Mouse (Mus musculus) urinary bladder, postnatal 14 days (tissue): Measurements from ENCODE around the gene Adk.

ENCODE experiments used
- DNase-seq: peaks from one replicate; pipeline ENCODE4 v3.0.0; 2021; ENCODE audit warnings: low spot score

Gene Adk

GRCm38 (mm10) chr14:21275786-21276185 is 223.4 kb downstream of the Adk start:
- no peak for DNase-seq

- DNase-seq: no peak
Observed at GRCm38 (mm10) chr14:21278290-21278689, 225.9 kb downstream of the Adk start.

DNA sequence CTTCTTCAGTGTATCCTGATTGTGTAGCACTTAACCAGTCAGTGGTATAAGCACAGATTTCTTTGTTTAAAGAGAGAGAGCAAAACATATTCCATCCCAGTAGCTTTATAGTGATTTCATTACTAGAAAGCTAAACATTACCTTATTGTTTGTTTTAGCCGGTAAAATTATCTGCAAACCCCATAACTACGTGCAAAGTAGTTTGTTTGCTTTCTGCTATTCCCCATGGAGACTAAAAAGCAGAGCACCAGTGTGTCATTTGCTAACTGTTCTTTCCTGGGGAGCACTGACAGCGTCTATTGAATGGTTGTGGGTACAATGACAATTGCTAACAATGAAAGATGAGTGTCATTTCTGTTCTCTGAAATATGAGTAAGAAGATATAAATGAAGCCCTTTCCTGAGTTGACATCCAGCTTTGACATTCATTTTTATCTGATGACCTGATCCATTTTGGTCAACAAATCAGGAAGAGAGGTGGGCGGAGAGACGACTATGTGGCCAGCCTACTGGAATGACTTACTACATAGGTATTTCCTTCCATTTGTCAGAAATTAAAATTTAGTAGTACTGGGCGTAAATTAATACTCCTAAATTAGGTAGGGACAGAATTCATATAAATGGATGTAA is 226.6 kb downstream of the Adk start:
- DNase-seq: no peak

GRCm38 (mm10) chr14:21280451-21280850 is 228.1 kb downstream of the Adk start:
- no peak for DNase-seq

DNA sequence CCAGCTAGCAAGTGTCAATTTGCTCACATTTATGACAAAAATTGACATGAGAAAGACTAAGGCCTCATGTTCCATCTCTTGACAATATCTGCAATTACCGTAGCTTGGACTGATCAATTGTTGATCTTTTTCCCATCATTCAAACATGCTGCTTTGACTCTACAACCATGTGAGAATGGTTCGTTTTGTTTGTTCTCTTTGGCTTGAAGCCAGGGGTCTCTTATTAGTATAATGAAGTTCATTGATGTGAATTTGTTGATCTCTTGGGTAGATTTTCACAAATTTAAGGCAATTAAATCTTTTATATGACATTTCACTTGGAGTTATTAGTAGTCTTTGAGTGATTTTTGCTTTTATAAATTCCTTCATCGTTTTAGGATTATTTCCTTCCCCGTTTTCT is 229.1 kb downstream of the Adk start:
- no peak for DNase-seq

DNA sequence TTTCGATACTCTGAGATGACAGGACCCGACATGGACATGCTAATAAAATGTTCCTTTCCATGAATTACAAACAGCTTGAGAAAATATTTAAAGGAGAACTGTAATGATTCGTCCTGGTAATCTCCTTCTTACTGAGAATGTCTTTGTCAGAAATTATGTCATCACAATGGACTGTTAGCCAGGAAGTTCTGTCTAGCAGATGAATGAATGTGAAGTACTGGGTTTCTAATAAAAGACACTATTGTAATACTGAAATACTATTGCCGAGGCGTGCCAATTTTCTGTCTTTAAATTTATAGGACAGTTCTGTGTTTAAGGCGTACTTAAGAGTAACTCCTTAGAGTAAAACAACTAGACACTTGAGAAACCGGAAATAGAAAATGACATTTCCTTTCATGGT is 231.7 kb downstream of the Adk start:
- DNase-seq: no peak

- no peak for DNase-seq
Observed at GRCm38 (mm10) chr14:21284847-21285246, 232.5 kb downstream of the Adk start.

GRCm38 (mm10) chr14:21286274-21286673 is 233.9 kb downstream of the Adk start:
- no peak for DNase-seq

DNA sequence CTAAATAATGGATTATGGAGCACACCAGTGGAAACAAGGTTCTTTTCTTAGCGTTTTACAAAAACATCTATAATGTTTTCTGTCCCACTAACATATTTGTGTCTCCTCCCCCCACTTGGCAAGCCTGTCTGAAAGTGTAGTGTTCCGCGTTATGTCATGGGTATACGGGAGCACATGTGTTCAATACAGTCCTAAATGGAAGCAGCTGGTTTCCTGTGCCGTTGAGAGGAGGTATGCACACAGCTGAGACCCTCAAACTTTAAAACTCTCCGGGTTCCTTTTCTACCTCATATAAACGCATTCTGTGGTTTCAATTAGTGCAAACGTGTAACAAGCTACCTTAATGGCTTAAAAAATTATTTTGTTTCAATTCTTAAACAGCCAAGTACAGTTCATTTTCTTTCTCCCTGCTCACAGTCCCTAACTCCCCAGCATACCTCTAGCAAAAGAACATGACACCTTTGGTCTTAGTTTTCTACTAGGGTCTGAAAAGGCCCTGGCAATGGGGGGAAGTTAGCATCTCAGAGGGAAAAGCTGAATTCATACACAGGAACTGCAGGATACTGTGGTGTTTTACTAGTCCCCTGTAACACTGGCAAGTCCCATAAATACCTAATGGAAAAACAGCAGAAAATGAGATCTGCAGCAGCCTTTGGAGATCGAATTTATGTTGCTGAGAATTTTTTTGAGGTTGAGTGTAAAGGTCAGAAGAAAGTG is 235.5 kb downstream of the Adk start:
- no peak for DNase-seq

DNA sequence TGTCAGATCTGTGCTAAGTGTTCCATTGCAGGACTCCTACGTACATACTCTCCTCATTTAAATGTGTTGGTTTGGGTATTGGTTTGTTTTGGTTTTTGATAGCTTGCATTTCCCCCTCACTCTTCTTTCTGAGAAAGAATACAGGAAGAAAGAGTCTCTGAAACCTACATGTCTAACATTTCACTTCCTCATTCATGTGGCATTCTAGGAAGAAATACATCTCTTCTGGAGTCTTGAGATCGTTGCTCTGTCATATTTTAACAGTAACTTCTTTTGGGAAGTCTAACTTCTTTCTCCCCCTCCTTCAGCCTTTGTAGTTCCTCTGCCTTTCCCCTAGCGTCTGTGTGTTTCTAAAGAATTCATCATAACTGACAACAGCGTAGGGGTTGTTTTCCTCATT is 247.4 kb downstream of the Adk start:
- no peak for DNase-seq

DNA sequence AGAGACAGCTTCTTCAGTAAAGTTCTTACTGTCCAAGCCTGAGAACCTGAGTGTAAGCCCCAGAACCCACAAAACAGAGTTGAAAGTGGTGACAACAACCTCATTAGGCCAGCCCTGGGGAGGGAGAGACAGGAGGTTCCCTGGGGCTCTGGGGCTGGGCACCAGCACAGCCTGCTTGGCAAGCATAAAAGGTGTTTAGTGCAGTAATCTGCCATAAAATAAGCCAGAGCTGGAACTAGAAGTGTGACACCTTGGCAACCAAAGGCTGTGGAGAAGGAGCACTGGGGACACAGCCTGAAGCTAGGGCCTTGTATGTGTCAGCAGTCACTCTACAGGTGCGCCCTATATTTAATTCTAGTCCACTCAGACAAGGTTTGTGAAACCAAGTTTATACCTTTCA is 252.4 kb downstream of the Adk start:
- no peak for DNase-seq

DNA sequence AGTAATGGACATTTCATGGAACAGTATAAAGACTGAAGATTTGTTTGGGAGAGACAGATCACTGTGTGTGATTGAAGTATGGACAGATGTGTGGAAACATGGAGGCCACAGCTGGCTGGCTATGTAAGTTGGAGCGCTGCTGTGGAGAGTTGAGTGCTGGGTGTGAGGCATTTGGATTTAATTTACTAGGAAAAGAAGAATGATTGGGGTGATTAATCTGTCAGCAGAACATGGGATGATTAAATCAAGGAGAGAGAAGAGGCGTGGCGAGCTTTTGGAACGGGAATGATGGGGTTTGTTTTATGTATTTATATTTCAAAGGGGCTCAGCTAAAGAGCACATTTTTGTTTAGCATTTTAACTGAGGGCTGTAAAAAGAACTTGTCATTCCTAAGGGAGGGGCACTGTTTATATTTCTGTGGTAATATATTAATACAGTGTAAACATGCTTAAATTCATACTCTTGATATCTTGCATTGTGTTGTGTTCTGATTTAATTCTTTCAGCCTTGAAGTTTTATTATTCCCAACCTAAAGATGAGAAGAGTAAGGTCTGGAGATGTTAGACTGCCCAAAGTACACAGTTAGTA is 256.1 kb downstream of the Adk start:
- no peak for DNase-seq

- DNase-seq: no peak
Observed at GRCm38 (mm10) chr14:21310530-21310929, 258.2 kb downstream of the Adk start.

GRCm38 (mm10) chr14:21313561-21314342 is 261.4 kb downstream of the Adk start:
- DNase-seq: no peak

DNA sequence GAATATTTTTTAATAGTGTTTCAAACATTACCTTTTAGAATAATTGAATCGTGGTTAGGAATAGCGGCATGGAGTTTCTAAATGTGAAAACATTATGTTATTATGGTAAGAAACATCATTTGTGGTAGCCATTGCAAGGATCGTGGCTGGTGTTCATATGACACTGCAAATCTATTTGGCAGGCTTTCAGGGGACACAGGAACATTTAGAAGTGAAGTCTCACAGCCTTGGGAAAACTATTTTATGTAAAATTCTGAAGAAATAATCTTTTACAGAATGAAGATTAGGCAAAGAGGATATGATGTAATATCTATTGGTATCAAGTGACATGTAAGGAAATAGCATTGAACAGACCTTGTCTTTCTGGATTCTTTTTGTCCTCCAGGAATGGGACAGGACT is 262.1 kb downstream of the Adk start:
- no peak for DNase-seq

GRCm38 (mm10) chr14:21334826-21335225 is 282.5 kb downstream of the Adk start:
- DNase-seq: no peak

- no peak for DNase-seq
Observed at GRCm38 (mm10) chr14:21335691-21336314, 283.4 kb downstream of the Adk start.

- no peak for DNase-seq
Observed at GRCm38 (mm10) chr14:21337948-21338347, 285.6 kb downstream of the Adk start.

DNA sequence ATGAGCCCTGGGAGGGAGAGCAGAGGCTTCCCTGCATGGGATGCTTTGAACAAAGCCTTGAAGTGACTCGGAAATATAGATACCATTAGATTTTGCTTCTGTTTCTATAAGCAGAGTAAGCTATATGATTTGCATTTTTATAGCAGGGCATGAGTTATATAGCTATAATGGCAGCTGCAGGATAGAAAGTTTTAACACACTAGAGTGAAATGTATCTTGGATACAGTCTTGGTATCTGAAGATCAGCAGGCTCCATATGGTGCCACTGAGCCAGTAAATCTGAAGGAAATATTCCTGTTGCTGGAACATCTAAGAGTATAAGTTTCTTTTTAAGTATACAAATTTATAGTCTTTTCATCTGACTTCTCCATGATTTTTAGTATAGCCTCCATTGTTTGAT is 288.8 kb downstream of the Adk start:
- DNase-seq: no peak

DNA sequence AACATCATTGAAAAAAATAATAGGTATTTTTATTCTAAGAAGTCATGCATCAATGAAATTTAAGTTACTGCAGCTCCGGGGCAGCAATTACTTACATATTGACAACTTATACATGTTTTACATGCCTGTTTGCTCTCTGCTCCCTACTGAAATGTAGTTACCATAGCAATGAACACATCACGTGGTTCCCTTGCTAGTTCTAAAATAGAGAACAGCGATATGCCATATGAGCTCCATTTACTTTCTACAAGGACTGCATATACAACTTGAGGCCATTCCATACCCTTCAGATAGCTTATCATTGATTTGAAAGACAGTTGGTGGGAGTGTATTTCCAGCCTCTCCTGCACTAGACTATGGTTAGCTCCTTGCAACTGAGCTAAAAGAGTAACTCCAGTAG is 290.6 kb downstream of the Adk start:
- DNase-seq: no peak

DNA sequence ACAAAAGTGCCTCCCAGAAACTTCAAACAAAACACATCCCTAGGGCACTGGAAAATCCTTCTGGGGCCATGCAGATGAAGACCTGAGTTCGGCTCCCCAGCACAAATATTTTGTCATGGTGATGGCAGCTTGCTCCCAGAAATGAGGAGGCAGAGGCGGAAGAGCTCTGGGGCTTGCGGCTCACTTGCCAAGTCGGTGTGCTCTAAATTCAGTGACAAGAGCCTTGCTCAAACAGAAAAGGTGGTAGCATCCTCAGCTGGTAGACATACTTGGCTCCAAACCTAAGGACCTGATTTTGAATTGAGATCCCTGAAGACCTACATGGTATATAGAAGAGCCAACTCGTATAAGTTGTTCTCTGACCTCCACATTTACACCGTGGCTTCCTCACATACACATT is 292.5 kb downstream of the Adk start:
- DNase-seq: no peak

- DNase-seq: no peak
Observed at GRCm38 (mm10) chr14:21348611-21349260, 296.4 kb downstream of the Adk start.
